Mouse (Mus musculus) ES-Bruce4 (cell line): ENCODE measurements at regions not wholly inside any gene's neighbourhood (a gene's known extent, or its start where the extent isn't known, plus 50 kb on each side); places are given as distances from the start of the nearest gene placed in this dataset.

Source experiments
- H3K27ac ChIP-seq: 2 replicates; pipeline ENCODE4 v1.5.1; 2012; ENCODE audit warnings: low read length, inconsistent platforms; ENCODE audit not compliant: insufficient read depth
- H3K27me3 ChIP-seq: 2 replicates; pipeline ENCODE4 v1.6.1; 2012; ENCODE audit warnings: mild to moderate bottlenecking, low read length, inconsistent platforms; ENCODE audit not compliant: control insufficient read depth, poor library complexity, insufficient read depth, severe bottlenecking
- H3K36me3 ChIP-seq: 2 replicates; pipeline ENCODE4 v1.6.1; 2012; ENCODE audit warnings: inconsistent platforms, mild to moderate bottlenecking, low read length, moderate library complexity; ENCODE audit not compliant: control insufficient read depth, poor library complexity, insufficient read depth, severe bottlenecking
- H3K4me1 ChIP-seq: one replicate; pipeline ENCODE4 v1.8.1; 2011; ENCODE audit warnings: low read length; ENCODE audit not compliant: control insufficient read depth, insufficient read depth
- H3K4me3 ChIP-seq: 2 replicates; pipeline ENCODE4 v1.5.1; 2011; ENCODE audit warnings: low read depth, mild to moderate bottlenecking, low read length
- H3K9ac ChIP-seq: 2 replicates; pipeline ENCODE4 v1.6.1; 2012; ENCODE audit warnings: low read depth, mild to moderate bottlenecking, inconsistent platforms; ENCODE audit not compliant: poor library complexity, severe bottlenecking
- H3K9me3 ChIP-seq: replicated peaks from 2 replicates; pipeline ENCODE4 v1.6.1; 2012; ENCODE audit warnings: mild to moderate bottlenecking, low read length, inconsistent platforms; ENCODE audit not compliant: control insufficient read depth, poor library complexity, insufficient read depth, severe bottlenecking
- CTCF ChIP-seq: IDR thresholded peaks from one replicate; pipeline ENCODE4 v1.8.1; 2011; ENCODE audit warnings: low read depth, low read length
- EP300 ChIP-seq: IDR thresholded peaks from 2 replicates; pipeline ENCODE4 v1.6.1; 2011; ENCODE audit warnings: low read depth, low read length; ENCODE audit not compliant: insufficient read depth
- POLR2A ChIP-seq: IDR thresholded peaks from one replicate; pipeline ENCODE4 v1.8.1; 2011; ENCODE audit warnings: low read length; ENCODE audit not compliant: insufficient read depth

- Histone ChIP-seq H3K36me3 (no peaks in the 10 kb centered on the region), H3K27me3 (no peaks in the 10 kb centered on the region), H3K9me3 (no peaks in the 10 kb centered on the region), H3K4me3 (no peak overlapping the region), H3K9ac (no peak overlapping the region), H3K27ac (no peak overlapping the region), H3K4me1 (no peaks in the 10 kb centered on the region)
- TF ChIP-seq EP300 (no peak), CTCF (no peak), POLR2A (no peak)
Observed at GRCm38 (mm10) chr2:169467621-169468020, 119.9 kb downstream of the Gm11011 start.

DNA sequence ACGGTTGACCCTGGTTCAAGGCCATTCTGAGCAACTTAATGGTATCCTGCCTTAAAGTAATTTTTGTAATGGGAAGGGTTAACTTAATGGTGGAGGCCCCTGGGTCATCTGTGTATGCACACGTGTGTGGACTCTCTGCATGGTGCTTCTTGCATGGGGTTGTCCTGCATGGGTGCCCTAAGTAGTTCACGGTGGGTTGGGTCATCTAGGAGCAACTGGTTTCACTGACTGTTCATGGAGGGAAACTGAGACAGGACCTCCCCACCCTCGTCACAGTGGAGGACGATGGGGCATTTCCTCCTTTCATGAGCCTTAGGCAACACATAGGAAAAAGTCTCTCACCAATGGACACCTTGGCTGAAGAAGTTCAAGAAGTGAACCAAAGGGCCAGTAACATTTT, 123.4 kb downstream of the Gm11011 start:
- Histone ChIP-seq H3K4me1 (no peaks in the 10 kb centered on the region), H3K9me3 (no peaks in the 10 kb centered on the region), H3K27me3 (no peaks in the 10 kb centered on the region), H3K27ac (no peak overlapping the region), H3K36me3 (no peaks in the 10 kb centered on the region), H3K4me3 (no peak overlapping the region), H3K9ac (no peak overlapping the region)
- no peak for TF ChIP-seq CTCF
- TF ChIP-seq POLR2A, result no peak
- TF ChIP-seq EP300, result no peak

DNA sequence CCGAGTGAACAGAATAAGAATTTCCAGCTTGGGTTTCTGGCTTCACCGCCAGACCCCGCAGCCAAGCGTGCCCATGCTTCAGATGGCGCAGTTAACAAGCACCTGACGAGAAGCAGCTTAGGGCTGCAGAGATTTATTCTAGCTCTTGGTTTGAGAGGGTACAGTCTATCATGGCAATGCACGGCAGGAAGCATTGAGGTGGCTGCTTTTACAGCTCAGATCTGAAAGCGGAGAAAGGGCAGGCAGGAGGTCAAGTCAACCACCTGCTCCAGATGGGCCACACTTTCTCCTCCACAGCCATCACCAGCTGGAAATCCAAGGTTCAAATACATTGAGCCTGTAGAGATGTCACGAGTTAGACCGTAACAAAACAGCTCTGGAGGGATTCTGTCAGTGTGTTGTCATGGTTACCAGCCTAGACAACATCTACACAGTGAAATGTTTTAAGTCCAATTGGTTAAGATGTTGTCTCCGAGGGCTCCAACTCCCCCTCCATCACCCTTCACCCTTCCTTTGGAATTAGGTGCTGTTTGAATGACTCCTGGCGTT, 126.0 kb downstream of the Gm11011 start:
- Histone ChIP-seq H3K4me1 (no peaks in the 10 kb centered on the region), H3K36me3 (no peaks in the 10 kb centered on the region), H3K4me3 (no peak overlapping the region), H3K27me3 (no peaks in the 10 kb centered on the region), H3K9me3 (no peaks in the 10 kb centered on the region), H3K27ac (no peak overlapping the region), H3K9ac (no peak overlapping the region)
- TF ChIP-seq EP300 (no peak), CTCF (no peak), POLR2A (no peak)

DNA sequence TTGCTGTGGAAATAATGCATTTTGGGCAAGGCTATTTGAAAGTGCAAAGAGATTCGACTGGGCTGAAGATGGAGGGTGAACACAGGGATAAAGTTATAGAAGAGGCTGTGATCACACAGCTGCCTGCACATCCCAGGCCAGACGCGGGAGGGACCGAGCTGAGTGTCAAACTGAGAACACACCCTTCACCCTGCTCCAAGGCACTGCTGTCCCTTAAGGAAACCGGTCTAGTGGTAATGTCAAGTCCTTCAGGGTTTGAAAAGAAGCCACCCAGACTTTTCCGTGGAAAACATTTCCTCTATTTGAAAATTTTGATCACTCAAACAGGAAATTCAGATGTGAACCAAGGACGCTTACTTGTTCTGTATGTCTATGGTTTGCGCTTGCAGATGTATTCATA, 134.6 kb downstream of the Gm11011 start:
- Histone ChIP-seq H3K4me3 (no peak overlapping the region), H3K27ac (no peak overlapping the region), H3K27me3 (no peaks in the 10 kb centered on the region), H3K9ac (no peak overlapping the region), H3K9me3 (no peaks in the 10 kb centered on the region), H3K4me1 (no peaks in the 10 kb centered on the region), H3K36me3 (no peaks in the 10 kb centered on the region)
- TF ChIP-seq CTCF (no peak), EP300 (no peak), POLR2A (no peak)

GRCm38 (mm10) chr2:169450801-169451200, 136.7 kb downstream of the Gm11011 start:
- TF ChIP-seq EP300 (no peak), POLR2A (no peak), CTCF (no peak)
- H3K36me3 ChIP-seq, result no peaks in the 10 kb centered on the region
- H3K27ac ChIP-seq, result no peak overlapping the region
- no peak overlapping the region for H3K4me3 ChIP-seq
- H3K9me3 ChIP-seq, result no peaks in the 10 kb centered on the region
- no peaks in the 10 kb centered on the region; the same call in 1 of the 2 replicates for H3K27me3 ChIP-seq
- no peaks in the 10 kb centered on the region for H3K4me1 ChIP-seq
- H3K9ac ChIP-seq, result no peak overlapping the region

GRCm38 (mm10) chr2:169447495-169448280, 139.9 kb downstream of the Gm11011 start:
- Histone ChIP-seq H3K4me1 (no peaks in the 10 kb centered on the region), H3K27me3 (no peaks in the 10 kb centered on the region; the same call in 1 of the 2 replicates), H3K4me3 (no peak overlapping the region), H3K9ac (no peak overlapping the region), H3K27ac (no peak overlapping the region), H3K9me3 (no peaks in the 10 kb centered on the region), H3K36me3 (no peaks in the 10 kb centered on the region)
- no peak for TF ChIP-seq POLR2A
- no peak for TF ChIP-seq CTCF
- no peak for TF ChIP-seq EP300
